Mouse (Mus musculus) myocyte (in vitro differentiated cells): Measurements from ENCODE around the gene Utp20.

ENCODE experiments used
- CEBPB ChIP-seq: IDR thresholded peaks from 2 replicates; pipeline ENCODE4 v1.6.1; 2011; ENCODE audit warnings: mild to moderate bottlenecking, moderate library complexity; ENCODE audit not compliant: poor library complexity, insufficient read depth, severe bottlenecking
- E2F4 ChIP-seq: IDR thresholded peaks from one replicate; pipeline ENCODE4 v1.6.1; 2011; ENCODE audit warnings: mild to moderate bottlenecking, control low read depth, moderate library complexity; ENCODE audit not compliant: insufficient read depth
- MAX ChIP-seq: IDR thresholded peaks from one replicate; pipeline ENCODE4 v1.6.1; 2011; ENCODE audit warnings: low read depth, mild to moderate bottlenecking, control low read depth
- POLR2A ChIP-seq: IDR thresholded peaks from one replicate; pipeline ENCODE4 v1.6.1; 2011; ENCODE audit warnings: low read depth, mild to moderate bottlenecking, control low read depth, moderate library complexity; ENCODE audit not compliant: insufficient read length
- POLR2AphosphoS2 ChIP-seq: IDR thresholded peaks from one replicate; pipeline ENCODE4 v1.6.1; 2011; ENCODE audit warnings: low read depth, control low read depth; ENCODE audit not compliant: insufficient read length
- REST ChIP-seq: IDR thresholded peaks from one replicate; pipeline ENCODE4 v1.6.1; 2011; ENCODE audit warnings: mild to moderate bottlenecking, control low read depth, moderate library complexity; ENCODE audit not compliant: insufficient read depth, insufficient read length
- SRF ChIP-seq: IDR thresholded peaks from one replicate; pipeline ENCODE4 v1.6.1; 2011; ENCODE audit warnings: low read depth; ENCODE audit not compliant: control insufficient read depth, insufficient read length
- TCF12 ChIP-seq: IDR thresholded peaks from one replicate; pipeline ENCODE4 v1.6.1; 2011; ENCODE audit warnings: mild to moderate bottlenecking, control low read depth; ENCODE audit not compliant: poor library complexity, insufficient read depth, severe bottlenecking
- TCF3 ChIP-seq: IDR thresholded peaks from one replicate; pipeline ENCODE4 v1.6.1; 2011; ENCODE audit warnings: low read depth, control low read depth; ENCODE audit not compliant: insufficient read length
- USF1 ChIP-seq: IDR thresholded peaks from one replicate; pipeline ENCODE4 v1.6.1; 2011; ENCODE audit warnings: low read depth, mild to moderate bottlenecking, control low read depth, moderate library complexity

GRCm38 (mm10) chr10:88715621-88716020, 111.0 kb downstream of the Utp20 start:
- no peak for TF ChIP-seq POLR2A
- TF ChIP-seq MAX: no peak
- no peak for TF ChIP-seq POLR2AphosphoS2
- TF ChIP-seq TCF12: no peak
- no peak for TF ChIP-seq REST
- TF ChIP-seq SRF: no peak
- no peak for TF ChIP-seq USF1
- TF ChIP-seq TCF3: no peak
- TF ChIP-seq CEBPB: no peak
- TF ChIP-seq E2F4: no peak
